Mouse (Mus musculus) fibroblast of lung, adult 2 months (primary cell): Measurements from ENCODE around the gene Agps.
"Not testable (repeated sequence)": the region's sequence is repeated elsewhere in the genome, so short reads cannot be mapped to it uniquely, and the experiment has no call there.

ENCODE experiments used
- DNase-seq: peaks from one replicate; pipeline ENCODE4 v3.0.0-alpha.2; 2011; ENCODE audit warnings: low read depth

Agps gene

GRCm38 (mm10) chr2:75930941-75931340 lies 99.0 kb downstream of the Agps start:
- DNase-seq: no peak

GRCm38 (mm10) chr2:75933541-75933940 lies 101.6 kb downstream of the Agps start:
- DNase-seq: no peak

DNA sequence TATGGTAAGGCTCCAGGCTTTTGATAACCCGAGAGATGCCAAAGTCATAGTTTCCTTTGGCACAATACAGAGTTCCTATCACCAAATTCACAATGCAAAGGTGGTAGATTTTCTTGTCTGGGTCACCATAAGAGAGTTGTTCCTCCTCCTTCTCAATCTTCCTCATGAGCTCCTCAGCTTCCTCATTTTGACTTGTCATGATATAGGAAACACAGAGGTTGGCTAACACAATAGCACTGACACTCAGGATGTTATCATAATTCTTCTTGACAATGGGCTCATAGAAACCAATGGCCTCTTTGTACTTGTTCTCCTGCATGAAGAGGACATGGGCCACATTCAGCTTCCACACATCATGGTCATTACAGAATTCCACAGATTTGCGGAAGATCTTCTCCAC lies 104.7 kb downstream of the Agps start:
- DNase-seq: not testable (repeated sequence)

DNA sequence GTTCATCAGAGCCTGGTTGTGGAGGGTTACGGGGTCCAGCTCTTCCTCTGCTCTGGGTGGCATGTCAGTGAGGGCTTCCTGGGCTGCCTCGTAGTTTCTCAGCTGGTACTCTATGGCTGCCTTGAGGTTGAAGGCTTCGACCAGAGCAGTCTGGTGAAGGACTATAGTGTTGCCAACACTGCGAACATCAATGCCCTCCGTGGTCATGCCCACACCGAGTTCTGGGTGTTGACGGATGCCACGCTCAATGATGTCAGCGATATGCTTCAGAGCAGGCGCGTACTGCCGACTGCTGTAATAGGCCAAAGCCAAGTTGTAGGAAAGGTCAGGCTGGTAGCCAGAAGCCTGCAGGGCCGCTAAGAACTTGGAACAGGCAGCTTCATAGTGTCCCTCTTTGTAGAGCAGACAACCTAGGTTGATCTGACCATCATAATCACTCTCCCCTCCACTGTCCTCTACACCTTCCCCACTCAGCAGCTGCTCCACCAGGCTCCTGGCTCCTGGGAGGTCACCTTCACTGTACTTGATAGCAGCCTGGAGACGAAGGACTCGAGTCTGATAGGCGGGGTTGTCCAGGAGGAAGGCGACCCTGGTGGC lies 105.6 kb downstream of the Agps start:
- not testable (repeated sequence) for DNase-seq

GRCm38 (mm10) chr2:75938117-75939063 lies 106.4 kb downstream of the Agps start, which contains the start of gene Ttc30b:
TSS of gene Ttc30b (minus strand) at chr2:75938585.
- DNase-seq: peak; percentile 63

DNA sequence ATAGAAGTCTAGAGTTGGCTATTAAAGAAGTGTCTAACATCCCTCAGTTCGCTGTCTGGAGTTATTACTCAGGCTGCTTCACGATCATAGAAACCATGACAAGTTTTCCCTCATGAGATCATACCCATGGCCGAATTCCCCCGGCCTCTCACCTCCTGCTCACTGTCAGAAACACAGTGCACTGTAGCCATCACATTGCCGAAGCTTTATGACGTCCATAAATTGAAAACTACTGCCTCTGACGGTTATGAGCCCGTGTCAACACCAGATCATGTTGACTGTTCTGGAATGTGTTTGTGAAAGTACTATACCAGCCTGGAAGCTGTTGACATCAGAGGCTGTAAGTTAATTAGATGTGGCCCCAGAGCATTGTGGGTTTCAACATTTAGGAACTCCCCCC lies 118.7 kb downstream of the Agps start:
- DNase-seq: no peak

GRCm38 (mm10) chr2:75953320-75953719 lies 121.3 kb downstream of the Agps start:
- no peak for DNase-seq

- no peak for DNase-seq
These were observed 123.7 kb downstream of the Agps start for GRCm38 (mm10) chr2:75955709-75956108.

DNA sequence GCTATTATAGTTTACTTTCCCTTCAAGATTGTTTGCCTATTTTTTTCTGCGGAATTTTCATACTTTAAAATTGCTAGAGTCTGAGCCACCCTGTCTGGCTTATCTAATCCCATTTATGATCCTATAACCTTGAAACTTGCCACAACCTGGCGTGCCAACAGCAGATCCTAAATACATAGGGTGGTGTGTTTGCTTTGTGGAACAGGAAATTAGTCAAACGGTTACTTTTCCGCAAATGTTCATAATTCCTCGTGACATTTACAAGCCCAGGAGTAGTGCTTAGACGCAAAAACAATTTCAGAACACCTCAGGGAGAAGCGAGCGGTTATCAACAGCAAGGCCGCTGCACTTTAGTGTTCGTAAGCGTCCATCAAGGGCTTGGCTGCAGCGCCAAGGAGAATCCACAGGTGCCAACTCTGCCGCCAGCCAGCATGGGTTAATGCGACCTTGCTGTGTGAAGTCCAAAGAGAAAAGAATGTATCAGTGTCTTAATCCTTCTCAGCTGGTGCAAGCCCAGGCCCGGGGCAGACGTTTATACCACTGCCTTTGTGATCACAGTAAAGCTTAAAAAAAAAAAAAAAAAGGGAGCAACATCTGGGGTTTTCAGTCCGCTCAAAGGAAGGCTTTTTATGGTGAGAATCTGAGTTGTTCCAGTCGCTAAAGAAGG lies 127.3 kb downstream of the Agps start:
- DNase-seq: no peak

DNA sequence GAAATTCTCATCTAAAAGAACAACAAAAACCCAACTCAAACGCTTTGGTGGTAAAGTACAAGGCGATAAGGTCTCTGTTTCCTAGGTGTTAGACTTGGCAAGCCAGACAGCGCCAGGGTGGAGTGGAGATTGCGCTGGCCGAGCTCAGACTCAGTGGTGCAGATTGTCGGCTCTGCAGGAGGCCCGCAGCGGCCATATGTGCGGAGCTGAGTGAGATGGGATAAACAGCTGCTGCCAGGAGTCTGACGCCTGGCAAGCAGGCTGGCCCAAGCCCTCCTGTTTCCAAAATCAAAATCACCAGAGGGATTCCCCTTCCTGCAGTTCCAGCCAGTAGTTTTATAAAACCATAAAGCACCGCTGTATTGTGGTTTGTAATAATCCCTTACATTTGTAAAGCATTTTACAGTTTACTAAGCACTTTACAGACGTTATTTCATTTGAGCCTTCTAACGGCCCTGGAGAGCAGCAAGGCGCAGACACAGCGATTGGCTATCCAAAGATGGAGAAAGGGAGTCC lies 127.9 kb downstream of the Agps start:
- DNase-seq: no peak

DNA sequence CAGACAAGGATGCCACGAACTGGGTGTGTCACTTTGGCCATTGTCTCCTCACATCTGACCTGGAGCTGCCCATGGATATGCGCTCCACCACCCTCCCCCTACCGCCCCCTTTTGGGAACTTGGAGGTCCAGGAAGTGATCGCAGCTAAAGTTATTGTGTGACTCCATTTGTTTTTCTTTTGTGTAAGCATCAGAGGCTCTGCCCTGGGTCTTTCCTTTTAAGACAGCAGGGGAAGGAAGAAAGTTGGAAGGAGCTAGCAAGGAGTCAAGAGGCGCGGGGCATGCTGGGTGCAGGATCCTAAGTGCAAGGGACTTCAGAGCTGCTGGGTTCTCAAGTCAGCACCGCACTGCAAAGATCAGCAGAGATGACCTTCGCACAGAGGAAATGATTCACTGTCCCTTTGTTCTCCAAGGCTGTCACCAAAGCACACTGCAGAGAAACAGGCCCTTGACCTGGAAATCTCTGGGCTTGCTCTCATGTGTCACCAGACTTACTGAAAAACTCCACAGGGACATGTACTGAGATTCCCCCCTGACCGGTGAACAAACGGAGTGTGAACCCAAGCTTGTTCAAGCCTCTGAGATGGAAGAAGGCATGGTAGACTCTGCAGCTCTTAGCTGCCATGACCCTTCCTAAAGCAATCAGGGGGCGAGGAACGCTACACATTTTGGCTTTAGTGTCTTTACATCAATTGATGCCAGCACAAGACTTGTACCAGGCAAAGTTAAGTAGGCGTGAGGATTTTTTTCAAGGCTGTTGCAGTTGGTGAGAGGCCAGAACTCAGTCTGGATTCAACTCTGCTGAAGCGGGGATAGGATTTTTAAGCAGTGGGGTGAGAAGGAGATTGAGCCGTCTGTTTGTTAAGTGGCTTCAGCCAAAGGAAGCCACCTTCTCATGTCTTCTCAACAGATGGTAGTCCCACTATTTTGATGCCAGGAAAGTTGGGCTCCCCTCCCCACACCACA lies 128.7 kb downstream of the Agps start:
- no peak for DNase-seq

DNA sequence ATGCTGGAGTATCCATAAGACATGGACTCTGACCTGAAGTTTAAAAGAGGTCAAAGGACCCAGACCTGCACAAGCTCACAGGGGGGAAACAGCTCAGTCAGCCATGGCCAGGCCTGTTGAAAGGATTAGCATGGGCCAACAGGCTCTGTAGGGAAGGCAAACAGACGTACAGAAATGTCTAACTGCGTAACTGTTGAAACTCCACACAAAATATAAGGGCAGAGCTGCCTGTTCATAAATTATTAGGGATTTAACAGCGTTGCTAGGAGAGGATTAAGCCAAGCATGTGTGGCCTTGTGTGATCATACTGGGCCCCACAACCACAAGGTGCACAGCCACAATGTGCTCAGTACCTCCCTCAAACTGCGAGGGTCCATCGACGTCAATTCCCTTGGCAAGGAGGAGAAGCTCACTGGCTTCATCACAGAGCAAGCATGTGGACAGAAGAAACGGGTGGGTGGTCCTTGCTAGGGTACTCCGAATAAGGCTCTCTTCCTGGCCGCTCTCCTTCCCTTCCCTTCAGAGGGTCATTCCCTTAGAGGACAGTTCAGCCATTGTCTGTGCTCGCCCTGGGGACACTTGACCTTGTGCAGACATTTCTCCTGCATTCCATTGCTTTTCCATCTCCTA lies 131.3 kb downstream of the Agps start:
- no peak for DNase-seq

GRCm38 (mm10) chr2:75964051-75964450 lies 132.1 kb downstream of the Agps start:
- DNase-seq: no peak

- DNase-seq: peak; percentile 35
These were observed 132.5 kb downstream of the Agps start for GRCm38 (mm10) chr2:75964512-75964911.

- peak; percentile 77 for DNase-seq
These were observed 133.0 kb downstream of the Agps start for GRCm38 (mm10) chr2:75964972-75965371.

- DNase-seq: no peak
These were observed 142.2 kb downstream of the Agps start for GRCm38 (mm10) chr2:75974131-75974530.

GRCm38 (mm10) chr2:75976070-75976469 lies 144.1 kb downstream of the Agps start:
- DNase-seq: not testable (repeated sequence)

- DNase-seq: not testable (repeated sequence)
These were observed 145.9 kb downstream of the Agps start, which contains the start of gene Ttc30a2 for GRCm38 (mm10) chr2:75977752-75978368. TSS of gene Ttc30a2 (minus strand) at chr2:75978170.
